Comparison of ENCODE assay signal across 8 mouse cellular contexts in the genomic region with DNA sequence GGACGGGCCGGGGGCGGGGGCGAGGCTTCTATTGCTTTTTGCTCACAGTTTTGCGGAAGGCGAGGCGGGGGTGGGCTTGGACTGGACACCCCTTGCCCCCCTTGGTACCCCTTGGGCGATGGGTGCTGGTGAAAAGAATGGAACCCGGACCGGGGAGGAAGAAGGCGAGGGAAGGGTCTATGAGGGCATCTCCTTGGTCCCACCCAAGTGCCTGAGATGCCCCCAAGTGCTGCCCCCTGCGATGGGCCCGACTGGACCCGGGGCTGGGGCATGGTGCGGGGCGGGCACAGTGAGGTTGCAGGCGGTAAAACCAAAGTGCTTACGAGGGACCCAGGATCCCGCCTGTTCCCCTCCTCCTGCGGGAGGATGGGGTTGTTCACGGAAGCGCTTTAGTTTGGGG. TPM values are rescaled to one million over a fixed set of nuclear protein-coding genes. Genes with fewer than 3 reads are reported as not detected.
DNase-seq lines count a peak whose midpoint lies in the region; ATAC-seq and TF ChIP-seq lines count a peak whose summit lies in the region.

No protein-coding gene starts in this region.

- DNase-seq in liver, embryonic 11.5 days (ENCODE audit: low spot score) = no peak
- DNase-seq in liver = no peak
- DNase-seq in forebrain, embryonic 14.5 days (ENCODE audit: low spot score) = no peak
- no peak for DNase-seq in spleen, postnatal 36 days (ENCODE audit: low spot score in 2 of 2)
- no peak for DNase-seq in cerebellum, postnatal 25 days
- no peak for DNase-seq in left cerebral cortex, adult 2 months (ENCODE audit: extremely low spot score in 1 of 2, low spot score in 2 of 2)

- peaks cover 14% of the 10 kb centered on the region; the same call in 1 of the 2 replicates for H3K36me3 ChIP-seq in liver, embryonic 11.5 days (ENCODE audit: control insufficient read depth, insufficient read depth, low read length)
- H3K36me3 ChIP-seq in forebrain, embryonic 14.5 days (ENCODE audit: control insufficient read depth, insufficient read depth, low read length) = peaks cover 33% of the 10 kb centered on the region
- no peaks in the 10 kb centered on the region for H3K36me3 ChIP-seq in intestine, postnatal 0 days (ENCODE audit: control insufficient read depth, insufficient read depth)
- H3K36me3 ChIP-seq in neural tube, embryonic 13.5 days = peaks cover 43% of the 10 kb centered on the region

- H3K4me2 ChIP-seq in liver, embryonic 11.5 days = peak overlapping the region; percentile 14; the same call in 1 of the 2 replicates
- peak overlapping the region; percentile 45 for H3K4me2 ChIP-seq in forebrain, embryonic 14.5 days (ENCODE audit: low read length)
- H3K4me2 ChIP-seq in intestine, postnatal 0 days (replicated peaks; ENCODE audit: low read depth) = peak overlapping the region; percentile 64
- peak overlapping the region; percentile 56 for H3K4me2 ChIP-seq in neural tube, embryonic 13.5 days

- peaks cover 30% of the 10 kb centered on the region for H3K4me1 ChIP-seq in liver, embryonic 11.5 days (replicated peaks; ENCODE audit: control insufficient read depth, insufficient read depth, low read length)
- peaks cover 3% of the 10 kb centered on the region; the same call in 1 of the 2 replicates for H3K4me1 ChIP-seq in forebrain, embryonic 14.5 days (ENCODE audit: control insufficient read depth, insufficient read depth, low read length)
- H3K4me1 ChIP-seq in intestine, postnatal 0 days (replicated peaks; ENCODE audit: control insufficient read depth, insufficient read depth, low read length) = 0 out of 2 replicates have a peak, but pooled peaks cover 4% of the 10 kb centered on the region
- H3K4me1 ChIP-seq in neural tube, embryonic 13.5 days (replicated peaks) = peaks cover 44% of the 10 kb centered on the region

- WGBS in liver, embryonic 11.5 days = 50% methylated on average over 22 of the region's 22 CpGs
- WGBS in forebrain, embryonic 14.5 days = 43% methylated on average over 22 of the region's 22 CpGs
- WGBS in intestine, postnatal 0 days = 59% methylated on average over 21 of the region's 22 CpGs
- 19% methylated on average over 22 of the region's 22 CpGs for WGBS in neural tube, embryonic 13.5 days

- no peak overlapping the region for H3K9ac ChIP-seq in liver, embryonic 11.5 days (ENCODE audit: low read depth, low read length)
- H3K9ac ChIP-seq in forebrain, embryonic 14.5 days (ENCODE audit: low read length) = peak overlapping the region; percentile 1; the same call in 1 of the 2 replicates
- H3K9ac ChIP-seq in intestine, postnatal 0 days (ENCODE audit: low read depth, low read length) = no peak overlapping the region
- H3K9ac ChIP-seq in neural tube, embryonic 13.5 days = peak overlapping the region; percentile 63

- TF ChIP-seq CTCF in intestine, postnatal 0 days (IDR thresholded peaks at IDR 0.05; ENCODE audit: low read depth) = no peak
- no peak for TF ChIP-seq CTCF in left cerebral cortex, adult 2 months (IDR thresholded peaks at IDR 0.05)

- H3K27me3 ChIP-seq in liver, embryonic 11.5 days (replicated peaks; ENCODE audit: control insufficient read depth, insufficient read depth, low read length) = no peaks in the 10 kb centered on the region; the same call in 1 of the 2 replicates
- no peaks in the 10 kb centered on the region for H3K27me3 ChIP-seq in forebrain, embryonic 14.5 days (replicated peaks; ENCODE audit: control insufficient read depth, insufficient read depth, low read length)
- 0 out of 2 replicates have a peak, but pooled peaks cover under 1% of the 10 kb centered on the region for H3K27me3 ChIP-seq in intestine, postnatal 0 days (replicated peaks; ENCODE audit: control insufficient read depth, insufficient read depth, low read length)
- H3K27me3 ChIP-seq in neural tube, embryonic 13.5 days = no peaks in the 10 kb centered on the region

- H3K27ac ChIP-seq in liver, embryonic 11.5 days (ENCODE audit: low read depth, low read length) = no peak overlapping the region
- H3K27ac ChIP-seq in forebrain, embryonic 14.5 days (ENCODE audit: low read depth, low read length) = no peak overlapping the region
- H3K27ac ChIP-seq in intestine, postnatal 0 days (ENCODE audit: low read depth, low read length) = no peak overlapping the region
- H3K27ac ChIP-seq in neural tube, embryonic 13.5 days (replicated peaks) = no peak overlapping the region
- H3K27ac ChIP-seq in left cerebral cortex, adult 2 months = no peak overlapping the region

- H3K9me3 ChIP-seq in liver, embryonic 11.5 days (ENCODE audit: control insufficient read depth, low read length) = no peaks in the 10 kb centered on the region
- H3K9me3 ChIP-seq in forebrain, embryonic 14.5 days (replicated peaks; ENCODE audit: control insufficient read depth, low read length) = no peaks in the 10 kb centered on the region
- no peaks in the 10 kb centered on the region for H3K9me3 ChIP-seq in intestine, postnatal 0 days (ENCODE audit: control insufficient read depth)
- no peaks in the 10 kb centered on the region for H3K9me3 ChIP-seq in neural tube, embryonic 13.5 days

- intact Hi-C loops in left cerebral cortex, adult 2 months (cut with DNase I) = loop anchor here (2.0 to 10.0 kb wide), 2 partner anchors 27 to 299 kb away; a partner anchor contains a TSS

- no peak overlapping the region for H3K4me3 ChIP-seq in liver, embryonic 11.5 days (ENCODE audit: low read depth, low read length)
- no peak overlapping the region for H3K4me3 ChIP-seq in forebrain, embryonic 14.5 days (ENCODE audit: low read depth, low read length)
- H3K4me3 ChIP-seq in intestine, postnatal 0 days (ENCODE audit: low read depth, low read length) = 0 out of 2 replicates have a peak overlapping the region, but pooled peaks have one; percentile 24
- H3K4me3 ChIP-seq in neural tube, embryonic 13.5 days = peak overlapping the region; percentile 24; the same call in 1 of the 2 replicates
- H3K4me3 ChIP-seq in left cerebral cortex, adult 2 months = no peak overlapping the region

- no peak for ATAC-seq in liver, embryonic 11.5 days (replicated peaks; ENCODE audit: low FRiP score)
- ATAC-seq in forebrain, embryonic 14.5 days = 0 out of 2 replicates have a peak, but pooled peaks have one; percentile 19
- no peak for ATAC-seq in intestine, postnatal 0 days
- ATAC-seq in neural tube, embryonic 13.5 days (ENCODE audit: low read depth) = 0 out of 2 replicates have a peak, but pooled peaks have one; percentile 2

RNA-seq across cellular contexts. Expression of a gene that starts 3.8 kb away (rescaled TPM):
- 0.49 and 0.78 TPM in 2 replicates for polyA plus RNA-seq in liver, embryonic 11.5 days (2014; fragmentation: Nextera tagmentation; extraction: Ambion mirVana)
- 0.39 and 0.47 TPM in 2 replicates for polyA plus RNA-seq in forebrain, embryonic 14.5 days (2014; fragmentation: Nextera tagmentation; extraction: Ambion mirVana)
- polyA plus RNA-seq in intestine, postnatal 0 days (2015; fragmentation: Nextera tagmentation; extraction: Ambion mirVana) = not detected in 2 replicates
- polyA plus RNA-seq in neural tube, embryonic 13.5 days (2015; fragmentation: Nextera tagmentation; extraction: Ambion mirVana) = 0.57 and 0.62 TPM in 2 replicates
- total RNA-seq in left cerebral cortex, adult 2 months (2021) = under 1 TPM; 0.40 to 0.66 TPM

RNA-seq across cellular contexts. Expression of a gene that starts 25.7 kb away (rescaled TPM):
- polyA plus RNA-seq in liver, embryonic 11.5 days (2014; fragmentation: Nextera tagmentation; extraction: Ambion mirVana) = 23.2 and 24.8 TPM in 2 replicates
- 11.7 and 13.9 TPM in 2 replicates for polyA plus RNA-seq in forebrain, embryonic 14.5 days (2014; fragmentation: Nextera tagmentation; extraction: Ambion mirVana)
- 2.9 and 3.1 TPM in 2 replicates for polyA plus RNA-seq in intestine, postnatal 0 days (2015; fragmentation: Nextera tagmentation; extraction: Ambion mirVana)
- polyA plus RNA-seq in neural tube, embryonic 13.5 days (2015; fragmentation: Nextera tagmentation; extraction: Ambion mirVana) = 17.1 and 18.4 TPM in 2 replicates
- total RNA-seq in left cerebral cortex, adult 2 months (2021) = 10 to 100 TPM; 66.1 to 77.5 TPM

RNA-seq across cellular contexts. Expression of a gene that starts 41.7 kb away (rescaled TPM):
- polyA plus RNA-seq in liver, embryonic 11.5 days (2014; fragmentation: Nextera tagmentation; extraction: Ambion mirVana) = 298 and 328 TPM in 2 replicates
- 261 and 271 TPM in 2 replicates for polyA plus RNA-seq in forebrain, embryonic 14.5 days (2014; fragmentation: Nextera tagmentation; extraction: Ambion mirVana)
- 248 and 253 TPM in 2 replicates for polyA plus RNA-seq in intestine, postnatal 0 days (2015; fragmentation: Nextera tagmentation; extraction: Ambion mirVana)
- polyA plus RNA-seq in neural tube, embryonic 13.5 days (2015; fragmentation: Nextera tagmentation; extraction: Ambion mirVana) = 214 and 224 TPM in 2 replicates
- 10 to 100 TPM; 85.5 to 93.0 TPM for total RNA-seq in left cerebral cortex, adult 2 months (2021)

RNA-seq across cellular contexts. Expression of a gene that starts 52.4 kb away (rescaled TPM):
- 35.4 and 35.7 TPM in 2 replicates for polyA plus RNA-seq in liver, embryonic 11.5 days (2014; fragmentation: Nextera tagmentation; extraction: Ambion mirVana)
- polyA plus RNA-seq in forebrain, embryonic 14.5 days (2014; fragmentation: Nextera tagmentation; extraction: Ambion mirVana) = 5.3 and 7.7 TPM in 2 replicates
- 25.0 and 25.8 TPM in 2 replicates for polyA plus RNA-seq in intestine, postnatal 0 days (2015; fragmentation: Nextera tagmentation; extraction: Ambion mirVana)
- 9.2 and 11.6 TPM in 2 replicates for polyA plus RNA-seq in neural tube, embryonic 13.5 days (2015; fragmentation: Nextera tagmentation; extraction: Ambion mirVana)
- 1 to 10 TPM; 2.6 to 3.0 TPM for total RNA-seq in left cerebral cortex, adult 2 months (2021)

RNA-seq across cellular contexts. Expression of a gene that starts 56.0 kb away (rescaled TPM):
- 94.1 and 108 TPM in 2 replicates for polyA plus RNA-seq in liver, embryonic 11.5 days (2014; fragmentation: Nextera tagmentation; extraction: Ambion mirVana)
- polyA plus RNA-seq in forebrain, embryonic 14.5 days (2014; fragmentation: Nextera tagmentation; extraction: Ambion mirVana) = 0.42 and 1.1 TPM in 2 replicates
- 0.82 and 0.90 TPM in 2 replicates for polyA plus RNA-seq in intestine, postnatal 0 days (2015; fragmentation: Nextera tagmentation; extraction: Ambion mirVana)
- 1.3 and 1.9 TPM in 2 replicates for polyA plus RNA-seq in neural tube, embryonic 13.5 days (2015; fragmentation: Nextera tagmentation; extraction: Ambion mirVana)
- not detected for total RNA-seq in left cerebral cortex, adult 2 months (2021)

Comparison
In these comparisons a context has a peak if more than half of its experiments do, and no peak if none do; other contexts are left out.
1. ATAC-seq: peak in forebrain, embryonic 14.5 days (single experiment) and neural tube, embryonic 13.5 days (single experiment); none in liver, embryonic 11.5 days (single experiment) and intestine, postnatal 0 days (single experiment).
2. H3K4me2 ChIP-seq: peak in every context shown above with its lines; median percentile 64 in intestine, postnatal 0 days; 56 in neural tube, embryonic 13.5 days; 45 in forebrain, embryonic 14.5 days; 14 in liver, embryonic 11.5 days.
3. H3K4me3 ChIP-seq: peak in intestine, postnatal 0 days (single experiment) and neural tube, embryonic 13.5 days (single experiment); none in liver, embryonic 11.5 days (single experiment), forebrain, embryonic 14.5 days (single experiment) and left cerebral cortex, adult 2 months (single experiment).
4. H3K9ac ChIP-seq: peak in forebrain, embryonic 14.5 days (single experiment) and neural tube, embryonic 13.5 days (single experiment); none in liver, embryonic 11.5 days (single experiment) and intestine, postnatal 0 days (single experiment).